Mouse (Mus musculus) ES-E14 (cell line): Measurements from ENCODE around the gene Lurap1l.

ENCODE experiments used
- CHD2 ChIP-seq: IDR thresholded peaks from 2 replicates; pipeline ENCODE4 v1.6.1; 2014; ENCODE audit warnings: mild to moderate bottlenecking, low read depth, low read length, inconsistent platforms
- HCFC1 ChIP-seq: IDR thresholded peaks from 2 replicates; pipeline ENCODE4 v1.6.1; 2012; ENCODE audit warnings: low read length, inconsistent platforms, borderline replicate concordance; ENCODE audit not compliant: insufficient read depth
- MAFK ChIP-seq: IDR thresholded peaks from 2 replicates; pipeline ENCODE4 v1.6.1; 2014; ENCODE audit warnings: mild to moderate bottlenecking, low read depth, low read length, inconsistent platforms; ENCODE audit not compliant: insufficient read depth

DNA sequence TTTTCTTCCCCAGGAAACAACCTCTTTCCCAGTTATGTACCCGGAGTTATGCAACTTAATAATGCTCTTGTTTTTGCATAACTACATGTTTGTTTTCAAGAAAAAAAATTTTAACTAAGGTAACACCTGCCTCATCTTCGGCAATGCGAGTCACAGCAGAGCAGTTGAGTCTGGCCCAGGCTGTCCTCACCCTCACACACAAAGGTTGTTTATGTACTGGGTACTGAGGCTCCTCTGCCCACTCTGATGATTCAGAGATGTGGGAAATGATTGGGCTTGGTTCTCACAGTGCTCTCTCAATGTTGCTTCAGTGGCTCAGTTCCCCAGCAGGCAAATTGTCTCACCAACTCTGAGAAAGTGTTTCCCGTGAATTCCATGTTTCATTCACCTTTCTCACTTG is 23.8 kb upstream of the Lurap1l start:
- TF ChIP-seq MAFK (no peak), CHD2 (no peak), HCFC1 (no peak)
